Mouse (Mus musculus): ENCODE measurements at regions not wholly inside any gene's neighbourhood (a gene's known extent, or its start where the extent isn't known, plus 50 kb on each side); places are given as distances from the start of the nearest gene placed in this dataset.

DNA sequence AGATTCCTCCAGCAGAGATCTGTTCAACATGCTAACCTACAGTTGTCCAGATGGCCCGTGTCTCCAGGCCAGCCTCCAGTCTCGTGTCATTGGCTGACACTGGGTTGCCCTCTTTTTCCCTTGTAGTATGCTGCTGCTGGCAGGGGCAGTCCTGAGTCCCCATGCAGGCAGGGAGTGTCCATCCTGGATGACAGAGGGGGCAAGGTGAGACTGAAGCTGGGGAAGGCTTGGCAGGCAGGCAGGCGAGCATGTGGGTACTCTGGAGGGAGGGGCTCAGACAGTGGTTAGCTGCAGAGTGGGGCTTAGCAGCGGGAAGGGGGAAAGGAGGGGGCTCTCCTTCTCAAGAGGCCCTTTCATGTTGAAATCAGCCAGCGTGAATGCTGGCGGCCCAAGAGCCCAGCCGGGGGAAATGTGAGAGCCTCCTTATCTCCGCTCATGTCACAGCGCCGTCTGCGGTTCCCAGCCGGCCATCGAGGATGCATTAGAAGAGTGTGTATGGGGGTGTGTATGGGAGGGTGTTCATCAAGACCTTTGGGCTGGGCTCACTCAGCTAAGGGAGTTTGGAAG is 112.9 kb downstream of the Pja1 start:
- H3K4me3 ChIP-seq (replicated peaks; ENCODE audit: low read depth, low read length) = no peak overlapping the region
- no peaks in the 10 kb centered on the region for H3K4me1 ChIP-seq (replicated peaks; ENCODE audit: insufficient read depth, low read length)
- no peak overlapping the region for H3K4me2 ChIP-seq (ENCODE audit: low read length)
- no peaks in the 10 kb centered on the region for H3K9me3 ChIP-seq (replicated peaks; ENCODE audit: low read length)
- ATAC-seq (replicated peaks; ENCODE audit: low FRiP score, low read depth) (peak; percentile 61), DNase-seq (ENCODE audit: low spot score) (peak; percentile 37)
- TF ChIP-seq CTCF (IDR thresholded peaks at IDR 0.05; ENCODE audit: low read depth) = no peak
- 0 out of 2 replicates have a peak, but pooled peaks cover 4% of the 10 kb centered on the region for H3K27me3 ChIP-seq (ENCODE audit: insufficient read depth, low read length)
- 34% methylated on average over 13 of the region's 13 CpGs for WGBS
- no peak overlapping the region for H3K27ac ChIP-seq
- no peaks in the 10 kb centered on the region for H3K36me3 ChIP-seq (ENCODE audit: insufficient read depth, low read length)
- H3K9ac ChIP-seq (ENCODE audit: low read depth, low read length) = no peak overlapping the region

DNA sequence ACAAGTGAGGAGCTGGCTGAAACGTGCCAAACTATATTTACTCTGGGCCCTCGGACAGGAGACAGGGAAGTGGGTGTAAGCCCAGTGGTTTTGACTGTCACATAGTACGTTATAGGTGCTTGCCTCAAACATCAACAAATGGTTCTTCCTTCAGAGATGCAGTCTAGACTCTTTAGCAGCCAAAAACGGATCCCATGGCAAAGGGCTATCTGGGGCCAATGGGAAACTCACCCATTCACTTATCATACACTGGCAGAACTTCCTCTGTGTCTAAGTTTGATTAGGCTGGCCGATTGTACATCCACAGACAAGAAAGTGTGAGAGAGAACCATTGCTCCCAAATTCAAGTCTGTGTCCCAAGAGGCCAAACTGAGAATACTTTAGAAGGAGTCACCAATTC is 115.9 kb downstream of the Pja1 start:
- ATAC-seq (replicated peaks; ENCODE audit: low FRiP score, low read depth) (no peak), DNase-seq (ENCODE audit: low spot score) (no peak)
- Histone ChIP-seq H3K36me3 (ENCODE audit: insufficient read depth, low read length) (no peaks in the 10 kb centered on the region), H3K4me2 (ENCODE audit: low read length) (no peak overlapping the region), H3K4me3 (replicated peaks; ENCODE audit: low read depth, low read length) (no peak overlapping the region), H3K4me1 (replicated peaks; ENCODE audit: insufficient read depth, low read length) (no peaks in the 10 kb centered on the region), H3K9ac (ENCODE audit: low read depth, low read length) (no peak overlapping the region), H3K27ac (no peak overlapping the region), H3K27me3 (ENCODE audit: insufficient read depth, low read length) (no peaks in the 10 kb centered on the region), H3K9me3 (replicated peaks; ENCODE audit: low read length) (no peaks in the 10 kb centered on the region)
- WGBS = 65% methylated on average over 5 of the region's 5 CpGs
- TF ChIP-seq CTCF (IDR thresholded peaks at IDR 0.05; ENCODE audit: low read depth) = no peak

DNA sequence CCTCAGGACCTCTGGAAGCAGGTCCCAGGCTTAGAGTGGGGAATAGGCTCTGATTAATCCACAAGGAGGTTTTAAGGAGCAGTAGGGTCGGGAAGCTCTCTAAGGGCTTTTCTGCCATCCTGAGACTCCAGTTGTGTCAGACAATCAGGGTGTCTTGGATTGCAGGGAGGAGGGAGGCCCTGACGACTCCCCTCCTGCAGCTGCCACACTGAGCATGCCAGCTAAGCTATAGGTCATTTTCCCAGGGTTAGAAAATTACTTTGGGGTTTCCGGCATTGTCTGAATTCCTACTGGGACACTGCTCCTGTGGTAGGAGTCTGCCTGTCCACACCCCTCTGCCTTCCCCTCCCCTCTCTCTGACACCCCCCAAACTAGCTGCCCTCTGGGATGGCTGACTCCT is 120.8 kb downstream of the Pja1 start:
- Histone ChIP-seq H3K36me3 (ENCODE audit: insufficient read depth, low read length) (no peaks in the 10 kb centered on the region), H3K4me2 (ENCODE audit: low read length) (no peak overlapping the region), H3K9me3 (replicated peaks; ENCODE audit: low read length) (no peaks in the 10 kb centered on the region), H3K27ac (no peak overlapping the region), H3K9ac (ENCODE audit: low read depth, low read length) (no peak overlapping the region), H3K4me1 (replicated peaks; ENCODE audit: insufficient read depth, low read length) (no peaks in the 10 kb centered on the region), H3K27me3 (ENCODE audit: insufficient read depth, low read length) (0 out of 2 replicates have a peak, but pooled peaks cover 3% of the 10 kb centered on the region), H3K4me3 (replicated peaks; ENCODE audit: low read depth, low read length) (no peak overlapping the region)
- ATAC-seq (replicated peaks; ENCODE audit: low FRiP score, low read depth) (no peak), DNase-seq (ENCODE audit: low spot score) (no peak)
- TF ChIP-seq CTCF (IDR thresholded peaks at IDR 0.05; ENCODE audit: low read depth) = no peak
- 69% methylated on average over 3 of the region's 3 CpGs for WGBS

- no peaks in the 10 kb centered on the region for H3K27me3 ChIP-seq (ENCODE audit: insufficient read depth, low read length)
- H3K4me2 ChIP-seq (ENCODE audit: low read length) = no peak overlapping the region
- ATAC-seq (replicated peaks; ENCODE audit: low FRiP score, low read depth) (no peak), DNase-seq (ENCODE audit: low spot score) (no peak)
- H3K4me1 ChIP-seq (replicated peaks; ENCODE audit: insufficient read depth, low read length) = 0 out of 2 replicates have a peak, but pooled peaks cover 2% of the 10 kb centered on the region
- no peak overlapping the region for H3K4me3 ChIP-seq (replicated peaks; ENCODE audit: low read depth, low read length)
- H3K27ac ChIP-seq = no peak overlapping the region
- 78% methylated on average over 6 of the region's 6 CpGs for WGBS
- no peaks in the 10 kb centered on the region for H3K9me3 ChIP-seq (replicated peaks; ENCODE audit: low read length)
- H3K9ac ChIP-seq (ENCODE audit: low read depth, low read length) = no peak overlapping the region
- no peak for TF ChIP-seq CTCF (IDR thresholded peaks at IDR 0.05; ENCODE audit: low read depth)
- no peaks in the 10 kb centered on the region for H3K36me3 ChIP-seq (ENCODE audit: insufficient read depth, low read length)
These were observed 130.8 kb downstream of the Pja1 start for GRCm38 (mm10) chrX:99340223-99340622.

DNA sequence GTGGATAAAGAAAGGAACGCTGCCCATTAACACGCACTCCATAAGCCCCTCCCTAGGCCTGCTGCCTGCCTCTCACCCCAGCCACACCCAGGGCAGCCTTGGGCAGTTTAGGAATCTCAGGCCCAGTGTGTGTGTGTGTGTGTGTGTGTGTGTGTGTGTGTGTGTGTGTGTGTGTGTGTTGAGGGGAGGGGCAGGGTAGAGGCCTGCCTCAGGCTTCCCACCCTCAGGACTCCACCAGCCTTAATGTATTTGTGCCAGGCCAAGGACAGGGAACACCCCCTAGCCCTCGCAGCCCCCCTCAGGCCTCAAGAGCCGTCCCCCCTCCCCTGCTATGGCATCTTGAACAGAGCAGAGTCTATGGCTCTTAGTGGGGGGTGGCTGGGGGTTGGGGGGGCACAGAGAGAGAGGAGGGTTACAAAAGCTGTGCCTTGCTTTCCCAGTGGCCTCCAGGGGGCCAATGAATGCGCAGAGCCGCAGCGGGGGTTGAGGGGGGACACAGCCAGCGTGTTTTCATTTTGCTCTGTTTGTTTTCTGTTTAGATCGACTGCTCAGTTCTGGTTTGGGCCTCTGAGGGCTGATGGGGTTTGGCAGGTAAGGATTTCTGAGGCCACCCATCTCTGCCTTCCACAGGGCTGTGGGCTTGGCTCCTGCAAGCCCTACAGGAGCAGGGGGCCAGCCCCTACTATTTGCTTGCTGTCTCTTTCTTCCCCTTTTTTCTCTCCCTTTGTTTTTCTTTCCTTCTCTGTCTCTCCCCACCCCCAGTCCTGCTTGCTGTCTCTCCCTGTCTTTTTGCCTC is 131.8 kb downstream of the Pja1 start:
- H3K9me3 ChIP-seq (replicated peaks; ENCODE audit: low read length) = no peaks in the 10 kb centered on the region
- peak; percentile 15; the same call in 1 of the 2 replicates for TF ChIP-seq CTCF (IDR thresholded peaks at IDR 0.05; ENCODE audit: low read depth)
- 0 out of 2 replicates have a peak overlapping the region, but pooled peaks have one; percentile 31 for H3K27ac ChIP-seq
- ATAC-seq (replicated peaks; ENCODE audit: low FRiP score, low read depth) = no peak
- H3K27me3 ChIP-seq (ENCODE audit: insufficient read depth, low read length) = no peaks in the 10 kb centered on the region
- H3K36me3 ChIP-seq (ENCODE audit: insufficient read depth, low read length) = no peaks in the 10 kb centered on the region
- H3K4me3 ChIP-seq (replicated peaks; ENCODE audit: low read depth, low read length) = no peak overlapping the region
- no peak overlapping the region for H3K9ac ChIP-seq (ENCODE audit: low read depth, low read length)
- H3K4me1 ChIP-seq (replicated peaks; ENCODE audit: insufficient read depth, low read length) = 0 out of 2 replicates have a peak, but pooled peaks cover 2% of the 10 kb centered on the region
- no peak for DNase-seq (ENCODE audit: low spot score)
- H3K4me2 ChIP-seq (ENCODE audit: low read length) = no peak overlapping the region
- WGBS = 41% methylated on average over 9 of the region's 9 CpGs

DNA sequence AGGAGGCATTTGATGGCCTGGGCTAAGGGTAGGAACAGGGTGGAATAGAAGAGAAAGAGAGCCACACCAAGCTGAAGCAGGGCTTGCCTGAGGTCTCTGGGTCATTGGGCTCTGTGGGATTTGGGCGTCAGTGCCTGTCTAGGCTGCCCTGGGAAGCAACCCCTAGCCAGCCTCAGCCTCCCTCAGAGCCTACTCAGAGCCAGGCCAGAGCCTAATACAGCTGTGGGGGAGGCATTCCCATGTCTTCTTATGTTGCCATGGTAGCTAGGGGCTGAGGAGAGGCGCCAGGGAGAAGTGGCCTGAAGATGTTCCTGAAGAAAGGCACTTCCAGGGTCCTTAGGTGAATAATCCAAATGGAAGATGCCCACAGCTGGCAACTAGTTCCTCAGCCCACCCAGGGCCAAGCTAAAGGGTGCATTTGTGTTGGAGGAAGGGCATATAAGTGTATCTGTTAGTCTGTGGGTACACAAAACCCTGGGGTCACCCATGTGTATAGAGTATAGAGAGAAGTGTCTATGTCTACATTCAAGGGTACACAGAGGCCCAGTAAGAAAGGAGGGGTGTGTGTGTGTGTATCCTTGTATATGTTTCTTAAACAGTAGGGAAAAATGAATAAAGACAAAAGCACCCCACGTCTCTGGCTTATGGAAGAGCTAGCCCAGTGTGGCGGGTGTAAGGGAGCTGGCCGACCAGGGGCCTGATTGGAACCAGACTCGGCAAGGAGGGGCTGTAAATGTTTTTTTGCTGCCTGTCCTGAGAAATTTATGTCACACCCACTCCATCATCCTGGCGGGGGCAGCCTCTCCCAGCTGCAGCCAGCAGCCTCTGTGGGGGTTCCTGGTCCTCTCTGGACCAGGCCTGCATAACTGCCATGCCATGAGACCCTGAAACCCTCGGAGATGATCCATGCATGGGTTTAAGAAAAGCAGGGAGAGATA is 134.2 kb downstream of the Pja1 start:
- 0 out of 2 replicates have a peak, but pooled peaks cover 2% of the 10 kb centered on the region for H3K4me1 ChIP-seq (replicated peaks; ENCODE audit: insufficient read depth, low read length)
- H3K9ac ChIP-seq (ENCODE audit: low read depth, low read length) = no peak overlapping the region
- H3K27ac ChIP-seq = no peak overlapping the region
- TF ChIP-seq CTCF (IDR thresholded peaks at IDR 0.05; ENCODE audit: low read depth) = no peak
- no peaks in the 10 kb centered on the region for H3K36me3 ChIP-seq (ENCODE audit: insufficient read depth, low read length)
- 53% methylated on average over 8 of the region's 8 CpGs for WGBS
- ATAC-seq (replicated peaks; ENCODE audit: low FRiP score, low read depth) = peak; percentile 55; the same call in 1 of the 2 replicates
- no peaks in the 10 kb centered on the region for H3K9me3 ChIP-seq (replicated peaks; ENCODE audit: low read length)
- DNase-seq (ENCODE audit: low spot score) = peak; percentile 42
- H3K27me3 ChIP-seq (ENCODE audit: insufficient read depth, low read length) = no peaks in the 10 kb centered on the region
- H3K4me2 ChIP-seq (ENCODE audit: low read length) = no peak overlapping the region
- H3K4me3 ChIP-seq (replicated peaks; ENCODE audit: low read depth, low read length) = no peak overlapping the region

Data from kidney, postnatal 0 days (tissue).